Mouse (Mus musculus) hindbrain, embryonic 12.5 days (tissue): Measurements from ENCODE around the gene Fzd9. TPM values are rescaled to one million over a fixed set of nuclear protein-coding genes. Genes with fewer than 3 reads are reported as not detected.
"Not testable (repeated sequence)": the region's sequence is repeated elsewhere in the genome, so short reads cannot be mapped to it uniquely, and the experiment has no call there.

Source experiments
- ATAC-seq: fragments of 200-750 bp; cut with Nextera tagmentation; 2 replicates; pipeline ENCODE4 v1.8.0; 2017; ENCODE audit warnings: moderate TSS enrichment; ENCODE audit not compliant: low FRiP score
- H3K27ac ChIP-seq: fragments of 300-500 bp; sonication (generic); 2 replicates; pipeline ENCODE4 v1.5.1; 2016; ENCODE audit warnings: mild to moderate bottlenecking
- H3K27me3 ChIP-seq: fragments of 300-500 bp; sonication (generic); 2 replicates; pipeline ENCODE4 v1.6.1; 2016; ENCODE audit warnings: mild to moderate bottlenecking
- H3K36me3 ChIP-seq: fragments of 300-500 bp; sonication (generic); 2 replicates; pipeline ENCODE4 v1.6.1; 2016; ENCODE audit warnings: mild to moderate bottlenecking
- H3K4me1 ChIP-seq: fragments of 300-500 bp; sonication (generic); 2 replicates; pipeline ENCODE4 v1.6.1; 2016
- H3K4me2 ChIP-seq: fragments of 300-500 bp; sonication (generic); replicated peaks from 2 replicates; pipeline ENCODE4 v1.6.1; 2016; ENCODE audit warnings: mild to moderate bottlenecking
- H3K4me3 ChIP-seq: fragments of 300-500 bp; sonication (generic); 2 replicates; pipeline ENCODE4 v1.5.1; 2016; ENCODE audit warnings: mild to moderate bottlenecking
- H3K9ac ChIP-seq: fragments of 300-500 bp; sonication (generic); 2 replicates; pipeline ENCODE4 v1.6.1; 2016; ENCODE audit warnings: mild to moderate bottlenecking, moderate library complexity
- H3K9me3 ChIP-seq: fragments of 300-500 bp; sonication (generic); replicated peaks from 2 replicates; pipeline ENCODE4 v1.6.1; 2016; ENCODE audit warnings: mild to moderate bottlenecking
- WGBS: fragments of 180-500 bp; shearing (Covaris S2); methylation state at CpG from one replicate; pipeline ENCODE4 v1.1.7; 2016; 5-methylcytosine and 5-hydroxymethylcytosine counted together
- polyA plus RNA-seq: library from polyadenylated mRNA; unstranded; fragments of >200 nt; fragmentation: Nextera tagmentation; extraction: Ambion mirVana; gene quantifications from 2 replicates; pipeline ENCODE4 v1.2.1, GENCODE M21; 2016

Gene Fzd9
- polyA plus RNA-seq, 1 experiment from 2014 or later, result 16.2 TPM

- WGBS, result 64% methylated on average over 4 of the region's 4 CpGs
- H3K4me3 ChIP-seq, result no peak overlapping the region
- no peak overlapping the region; the same call in 1 of the 2 replicates for H3K4me2 ChIP-seq
- H3K27me3 ChIP-seq, result peaks cover 20% of the 10 kb centered on the region
- no peak overlapping the region; the same call in 1 of the 2 replicates for H3K9ac ChIP-seq
- H3K27ac ChIP-seq, result no peak overlapping the region
- H3K4me1 ChIP-seq, result peaks cover 31% of the 10 kb centered on the region
- H3K36me3 ChIP-seq, result peaks cover 57% of the 10 kb centered on the region
- H3K9me3 ChIP-seq, result no peaks in the 10 kb centered on the region
- ATAC-seq, result no peak
Measured at GRCm38 (mm10) chr5:135246531-135246930, 4.5 kb downstream of the Fzd9 start.

- Histone ChIP-seq H3K4me3 (no peak overlapping the region), H3K36me3 (peaks cover 91% of the 10 kb centered on the region), H3K9ac (no peak overlapping the region), H3K4me2 (no peak overlapping the region), H3K9me3 (no peaks in the 10 kb centered on the region), H3K27me3 (no peaks in the 10 kb centered on the region), H3K27ac (no peak overlapping the region), H3K4me1 (peaks cover 4% of the 10 kb centered on the region; the same call in 1 of the 2 replicates)
- ATAC-seq, result no peak
- 96% methylated on average over 1 of the region's 1 CpGs for WGBS
Measured at GRCm38 (mm10) chr5:135243166-135243565, 7.9 kb downstream of the Fzd9 start.

- Histone ChIP-seq H3K4me3 (no peak overlapping the region), H3K27ac (0 out of 2 replicates have a peak overlapping the region, but pooled peaks have one; percentile 35), H3K4me1 (peaks cover 4% of the 10 kb centered on the region; the same call in 1 of the 2 replicates), H3K9ac (0 out of 2 replicates have a peak overlapping the region, but pooled peaks have one; percentile 8), H3K9me3 (no peaks in the 10 kb centered on the region), H3K36me3 (peaks cover 96% of the 10 kb centered on the region), H3K27me3 (no peaks in the 10 kb centered on the region), H3K4me2 (no peak overlapping the region)
- WGBS, result 90% methylated on average over 3 of the region's 3 CpGs
- no peak for ATAC-seq
Measured at GRCm38 (mm10) chr5:135242608-135243007, 8.4 kb downstream of the Fzd9 start.

DNA sequence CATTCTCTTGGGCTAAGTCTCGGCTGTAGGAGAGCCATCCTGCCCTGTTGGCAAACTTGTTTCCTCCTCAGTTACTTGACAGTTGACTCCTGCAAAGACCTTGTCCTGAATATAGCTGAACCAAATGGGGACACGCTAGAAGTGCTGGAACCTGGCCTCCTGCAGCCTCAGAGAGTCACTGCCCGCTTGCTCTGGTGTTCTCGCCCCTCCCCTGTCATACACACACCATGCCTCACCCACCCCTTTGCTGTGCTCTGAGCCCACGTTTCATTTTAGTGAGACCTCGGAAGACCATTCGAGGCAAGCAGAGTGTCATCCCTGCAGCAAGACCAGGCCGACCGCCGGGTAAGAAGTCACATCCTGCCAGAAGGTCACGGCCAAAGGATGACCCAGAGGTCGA lies 8.9 kb downstream of the Fzd9 start:
- no peak overlapping the region for H3K9ac ChIP-seq
- no peak overlapping the region for H3K27ac ChIP-seq
- H3K4me2 ChIP-seq, result no peak overlapping the region
- no peak for ATAC-seq
- 81% methylated on average over 12 of the region's 12 CpGs for WGBS
- H3K27me3 ChIP-seq, result no peaks in the 10 kb centered on the region
- peaks cover 3% of the 10 kb centered on the region; the same call in 1 of the 2 replicates for H3K4me1 ChIP-seq
- H3K4me3 ChIP-seq, result no peak overlapping the region
- peaks cover 99% of the 10 kb centered on the region for H3K36me3 ChIP-seq
- no peaks in the 10 kb centered on the region for H3K9me3 ChIP-seq

- H3K4me1 ChIP-seq, result peaks cover 2% of the 10 kb centered on the region; the same call in 1 of the 2 replicates
- no peak overlapping the region for H3K4me2 ChIP-seq
- ATAC-seq, result no peak
- H3K27me3 ChIP-seq, result no peaks in the 10 kb centered on the region
- no peaks in the 10 kb centered on the region for H3K9me3 ChIP-seq
- no peak overlapping the region for H3K27ac ChIP-seq
- 80% methylated on average over 1 of the region's 1 CpGs for WGBS
- peaks cover 99% of the 10 kb centered on the region for H3K36me3 ChIP-seq
- H3K4me3 ChIP-seq, result no peak overlapping the region
- H3K9ac ChIP-seq, result no peak overlapping the region
Measured at GRCm38 (mm10) chr5:135241474-135241873, 9.6 kb downstream of the Fzd9 start.

DNA sequence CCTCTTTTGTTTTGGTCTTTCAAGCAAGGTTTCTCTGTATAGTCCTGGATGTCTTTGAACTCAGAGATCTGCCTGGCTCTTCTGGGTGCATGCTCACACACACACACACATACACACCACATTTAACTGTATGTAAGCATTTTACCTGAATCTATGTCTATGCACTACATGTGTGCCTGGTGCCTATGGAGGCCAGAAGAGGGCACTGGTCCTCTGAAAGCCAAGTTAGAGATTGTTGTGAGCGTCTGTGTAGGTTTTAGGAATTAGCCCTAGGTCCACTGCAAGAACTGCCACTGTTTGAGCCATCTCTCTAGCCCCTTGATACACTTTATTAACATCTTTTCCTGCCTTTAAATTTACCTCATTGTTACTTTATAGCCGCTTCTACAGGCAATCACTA lies 12.2 kb downstream of the Fzd9 start:
- WGBS, result 85% methylated on average over 2 of the region's 2 CpGs
- no peaks in the 10 kb centered on the region for H3K9me3 ChIP-seq
- no peak overlapping the region for H3K27ac ChIP-seq
- no peak overlapping the region for H3K9ac ChIP-seq
- no peak overlapping the region for H3K4me2 ChIP-seq
- H3K27me3 ChIP-seq, result no peaks in the 10 kb centered on the region
- no peak for ATAC-seq
- no peak overlapping the region for H3K4me3 ChIP-seq
- peaks cover 97% of the 10 kb centered on the region for H3K36me3 ChIP-seq
- H3K4me1 ChIP-seq, result no peaks in the 10 kb centered on the region

DNA sequence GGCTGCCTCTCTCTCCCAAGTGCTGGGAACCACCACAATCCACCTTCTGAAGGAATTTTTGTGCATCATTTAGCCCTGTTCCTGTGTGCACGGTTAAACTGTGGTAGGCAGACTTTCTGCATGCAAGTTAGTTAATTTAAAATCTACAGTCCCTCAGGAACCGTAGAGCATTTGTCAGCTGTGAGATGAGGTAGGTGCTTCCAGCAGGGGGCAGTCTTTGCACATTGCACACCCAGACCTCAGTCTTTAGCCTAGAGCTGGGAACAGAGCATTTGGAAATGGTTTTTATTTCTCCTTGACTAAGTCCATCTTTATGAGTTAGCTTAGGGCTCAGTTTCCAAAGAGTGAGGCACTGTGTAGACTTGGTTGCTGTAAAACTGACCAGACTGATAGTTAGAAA lies 14.5 kb downstream of the Fzd9 start:
- Histone ChIP-seq H3K9ac (no peak overlapping the region), H3K4me3 (no peak overlapping the region), H3K9me3 (no peaks in the 10 kb centered on the region), H3K27me3 (no peaks in the 10 kb centered on the region), H3K4me1 (no peaks in the 10 kb centered on the region), H3K36me3 (peaks cover 98% of the 10 kb centered on the region), H3K27ac (no peak overlapping the region), H3K4me2 (no peak overlapping the region)
- no peak for ATAC-seq
- 53% methylated on average over 2 of the region's 2 CpGs for WGBS

DNA sequence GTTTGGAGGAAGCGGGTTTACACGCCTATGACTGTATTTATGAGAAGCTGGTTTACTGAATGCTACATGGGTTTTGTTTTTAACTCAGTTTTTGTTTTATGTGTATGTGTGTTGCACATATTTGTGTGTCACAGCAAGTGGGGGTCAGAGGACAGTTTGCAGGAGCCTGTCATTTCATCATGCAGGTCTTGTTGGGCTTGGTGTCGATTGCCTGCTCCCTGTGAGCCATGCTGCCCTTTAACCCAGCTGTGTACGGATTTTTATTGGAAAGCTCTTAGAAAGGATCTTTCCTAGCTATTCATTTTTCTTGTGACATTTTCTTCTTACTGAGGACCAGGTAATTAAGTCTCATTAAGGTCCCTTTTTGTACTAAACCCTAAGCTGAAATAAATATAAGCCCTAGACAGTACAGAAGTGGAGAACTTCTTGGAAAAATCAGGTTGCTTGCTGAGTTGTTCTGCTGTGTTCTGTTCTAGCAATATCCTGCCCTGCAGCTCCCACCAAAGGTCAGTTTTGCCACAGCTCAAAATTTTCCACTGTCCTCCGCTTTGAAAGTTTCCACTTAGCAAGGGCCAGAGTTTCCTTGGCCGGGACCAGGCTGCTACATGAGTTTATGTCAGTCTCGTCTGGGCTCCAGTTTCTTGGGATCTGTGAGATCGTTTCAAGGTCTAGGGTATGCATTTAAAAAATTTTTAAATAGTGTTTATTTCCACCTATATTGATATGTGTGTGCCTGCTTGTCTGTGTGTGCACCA lies 17.7 kb downstream of the Fzd9 start:
- Histone ChIP-seq H3K27ac (no peak overlapping the region), H3K9ac (no peak overlapping the region), H3K4me1 (no peaks in the 10 kb centered on the region), H3K9me3 (no peaks in the 10 kb centered on the region), H3K4me2 (no peak overlapping the region), H3K36me3 (peaks cover 93% of the 10 kb centered on the region), H3K27me3 (no peaks in the 10 kb centered on the region), H3K4me3 (no peak overlapping the region)
- no peak for ATAC-seq
- WGBS, result 86% methylated on average over 8 of the region's 8 CpGs

GRCm38 (mm10) chr5:135230186-135230585 lies 20.8 kb downstream of the Fzd9 start:
- Histone ChIP-seq H3K27ac (no peak overlapping the region), H3K9me3 (no peaks in the 10 kb centered on the region), H3K9ac (no peak overlapping the region), H3K4me1 (no peaks in the 10 kb centered on the region), H3K27me3 (no peaks in the 10 kb centered on the region), H3K36me3 (peaks cover 88% of the 10 kb centered on the region), H3K4me3 (no peak overlapping the region), H3K4me2 (no peak overlapping the region)
- WGBS, result 87% methylated on average over 4 of the region's 4 CpGs
- ATAC-seq, result no peak

GRCm38 (mm10) chr5:135225879-135226278 lies 25.2 kb downstream of the Fzd9 start:
- not testable (repeated sequence) for H3K9me3 ChIP-seq, ATAC-seq, H3K9ac ChIP-seq, H3K27ac ChIP-seq, H3K4me1 ChIP-seq, H3K27me3 ChIP-seq, H3K4me3 ChIP-seq, H3K4me2 ChIP-seq
- 94% methylated on average over 4 of the region's 4 CpGs for WGBS
- peaks cover 86% of the 10 kb centered on the region for H3K36me3 ChIP-seq

GRCm38 (mm10) chr5:135224169-135224568 lies 26.9 kb downstream of the Fzd9 start:
- ATAC-seq, result no peak
- peaks cover 83% of the 10 kb centered on the region for H3K36me3 ChIP-seq
- H3K4me2 ChIP-seq, result no peak overlapping the region
- H3K27ac ChIP-seq, result no peak overlapping the region
- no peaks in the 10 kb centered on the region for H3K4me1 ChIP-seq
- no peak overlapping the region for H3K9ac ChIP-seq
- H3K4me3 ChIP-seq, result no peak overlapping the region
- H3K9me3 ChIP-seq, result no peaks in the 10 kb centered on the region
- 94% methylated on average over 3 of the region's 3 CpGs for WGBS
- no peaks in the 10 kb centered on the region for H3K27me3 ChIP-seq

DNA sequence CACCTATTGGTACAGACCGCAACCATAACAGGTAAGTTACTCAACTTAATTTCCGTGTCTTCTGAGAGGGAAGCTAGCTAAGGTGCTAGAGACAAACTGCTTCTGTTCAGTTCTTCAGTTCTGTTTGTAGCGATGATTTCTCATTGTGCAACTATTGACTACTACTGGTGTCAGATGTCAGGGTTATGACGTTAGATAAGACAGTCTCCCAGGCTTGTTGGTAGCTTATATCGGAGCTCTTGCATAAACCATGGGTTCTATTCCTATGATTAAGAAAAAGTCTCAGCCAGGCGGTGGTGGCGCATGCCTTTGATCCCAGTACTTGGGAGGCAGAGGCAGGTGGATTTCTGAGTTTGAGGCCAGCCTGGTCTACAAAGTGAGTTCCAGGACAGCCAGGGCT lies 29.0 kb downstream of the Fzd9 start:
- Histone ChIP-seq H3K4me3 (no peak overlapping the region), H3K27ac (no peak overlapping the region), H3K27me3 (no peaks in the 10 kb centered on the region), H3K9me3 (no peaks in the 10 kb centered on the region), H3K36me3 (peaks cover 85% of the 10 kb centered on the region), H3K4me2 (no peak overlapping the region), H3K4me1 (no peaks in the 10 kb centered on the region), H3K9ac (no peak overlapping the region)
- WGBS, result 94% methylated on average over 7 of the region's 7 CpGs
- ATAC-seq, result no peak

DNA sequence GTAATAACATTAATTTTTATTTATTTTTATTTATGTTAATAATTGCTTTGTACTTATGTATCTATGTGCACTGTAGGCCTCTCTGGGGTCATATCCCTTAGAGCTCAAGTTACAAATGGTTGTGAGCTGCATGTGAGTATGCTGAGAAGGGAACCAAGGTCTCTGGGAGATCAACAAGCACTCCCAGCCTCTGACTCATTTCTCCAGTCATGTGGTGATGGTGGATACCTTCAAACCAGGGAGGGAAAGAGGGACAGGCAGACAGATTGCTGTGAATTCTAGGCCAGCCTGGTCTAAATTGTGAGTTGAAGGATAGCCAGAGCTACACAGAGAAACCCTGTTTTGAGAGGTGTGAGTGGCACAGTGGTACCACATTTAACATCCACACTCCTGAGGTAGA lies 30.1 kb downstream of the Fzd9 start:
- Histone ChIP-seq H3K9ac (no peak overlapping the region), H3K4me2 (no peak overlapping the region), H3K27me3 (no peaks in the 10 kb centered on the region), H3K4me1 (no peaks in the 10 kb centered on the region), H3K4me3 (no peak overlapping the region), H3K27ac (no peak overlapping the region), H3K36me3 (peaks cover 88% of the 10 kb centered on the region), H3K9me3 (no peaks in the 10 kb centered on the region)
- no peak for ATAC-seq
